Mouse (Mus musculus) forelimb bud, embryonic 11.5 days (tissue): ENCODE data around the gene Jmy.
A peak's percentile ranks its signal among the peaks of the same experiment; 100 is the strongest.

Experiments used
- DNase-seq: peaks from one replicate; pipeline ENCODE4 v3.0.0-alpha.2; 2012; ENCODE audit warnings: low read depth, low spot score

The Jmy gene

DNA sequence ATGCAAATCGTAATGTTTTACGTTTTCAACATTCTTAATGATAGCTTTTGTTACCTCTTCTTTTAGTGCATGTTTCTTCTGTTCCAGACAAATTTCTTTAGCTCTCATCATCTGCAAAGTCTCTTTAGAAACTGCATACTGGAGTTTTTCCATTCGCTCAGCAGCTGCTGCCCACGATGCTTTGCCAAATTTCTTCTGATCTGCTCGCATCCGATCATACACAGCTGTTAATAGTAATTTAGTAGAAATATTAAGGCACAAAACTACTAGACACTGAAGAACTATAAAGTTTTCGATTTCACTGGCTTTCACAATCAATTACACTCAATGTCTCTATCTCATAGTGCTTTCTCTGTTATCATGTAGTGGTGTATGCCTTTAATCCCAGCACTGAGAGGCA is 40.0 kb downstream of the Jmy start:
- no peak for DNase-seq

DNA sequence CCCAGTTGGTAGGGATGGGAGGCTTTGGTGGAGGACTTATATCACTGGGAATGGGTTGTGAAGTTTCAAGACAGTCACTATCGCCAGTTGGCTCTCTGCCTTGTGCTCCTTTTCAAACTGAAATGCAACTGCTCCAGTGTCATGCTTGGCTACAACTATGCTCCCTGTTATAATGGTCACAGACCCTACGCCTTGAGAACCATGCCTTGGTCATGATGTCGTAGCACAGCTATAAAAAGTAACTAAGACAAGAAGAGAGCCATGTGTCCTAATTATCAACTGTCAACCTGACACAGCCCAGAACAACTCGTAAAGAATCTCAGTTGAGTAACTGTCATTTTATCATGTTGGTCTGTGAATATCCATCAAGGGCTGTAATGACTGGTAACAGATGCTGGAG is 41.0 kb downstream of the Jmy start:
- no peak for DNase-seq

DNA sequence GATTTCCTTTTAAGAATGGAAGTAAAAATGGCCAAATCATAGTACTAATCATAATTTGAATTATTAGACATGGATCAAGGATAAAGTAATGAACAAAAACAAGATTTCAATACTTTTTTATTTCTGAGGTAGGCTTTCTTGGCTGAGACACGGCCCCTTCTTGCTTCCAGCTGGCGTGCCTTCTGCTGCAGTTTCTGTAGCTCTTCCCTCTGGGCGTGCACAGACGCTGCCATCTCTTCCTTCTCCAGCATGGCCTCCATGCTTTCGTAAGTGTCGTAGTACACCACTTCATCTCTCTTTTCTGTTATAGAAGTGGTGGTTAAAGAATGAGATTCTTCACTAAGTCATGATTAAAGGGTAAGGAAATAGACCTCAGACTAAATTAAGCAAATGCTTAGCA is 46.3 kb downstream of the Jmy start:
- DNase-seq: no peak

DNA sequence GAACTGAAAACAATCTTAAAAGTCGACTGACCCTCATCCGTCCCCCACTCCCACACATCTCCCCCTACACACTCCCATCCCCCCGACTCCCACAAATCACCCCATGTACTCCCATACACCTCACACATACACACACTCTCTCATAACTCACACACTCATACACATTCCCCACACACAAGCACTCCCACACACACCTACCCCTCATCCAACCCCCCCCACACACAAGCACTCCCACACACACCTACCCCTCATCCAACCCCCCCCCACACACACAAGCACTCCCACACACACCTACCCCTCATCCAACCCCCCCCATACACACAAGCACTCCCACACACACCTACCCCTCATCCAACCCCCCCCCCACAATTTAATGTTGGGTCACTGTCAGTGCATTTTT is 59.4 kb downstream of the Jmy start:
- DNase-seq: no peak

DNA sequence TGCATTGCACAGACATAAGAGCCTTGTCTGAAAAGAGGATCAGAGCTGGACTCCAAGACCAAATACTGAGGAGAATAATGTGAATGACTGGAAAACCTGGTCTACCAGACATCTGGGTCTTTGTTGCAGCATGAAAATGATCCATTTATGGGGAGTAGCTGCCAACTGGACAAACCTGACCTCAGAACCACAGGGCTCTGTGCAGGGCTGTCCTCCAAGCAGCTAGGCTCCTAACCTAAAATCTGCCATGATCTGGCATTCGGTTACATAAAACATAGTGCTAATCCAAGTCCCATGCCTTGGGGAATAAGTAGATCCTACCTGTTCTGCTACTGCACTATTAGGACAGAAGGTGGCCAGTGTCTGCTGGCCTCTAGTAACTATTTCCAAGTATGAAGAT is 70.4 kb downstream of the Jmy start:
- no peak for DNase-seq

DNA sequence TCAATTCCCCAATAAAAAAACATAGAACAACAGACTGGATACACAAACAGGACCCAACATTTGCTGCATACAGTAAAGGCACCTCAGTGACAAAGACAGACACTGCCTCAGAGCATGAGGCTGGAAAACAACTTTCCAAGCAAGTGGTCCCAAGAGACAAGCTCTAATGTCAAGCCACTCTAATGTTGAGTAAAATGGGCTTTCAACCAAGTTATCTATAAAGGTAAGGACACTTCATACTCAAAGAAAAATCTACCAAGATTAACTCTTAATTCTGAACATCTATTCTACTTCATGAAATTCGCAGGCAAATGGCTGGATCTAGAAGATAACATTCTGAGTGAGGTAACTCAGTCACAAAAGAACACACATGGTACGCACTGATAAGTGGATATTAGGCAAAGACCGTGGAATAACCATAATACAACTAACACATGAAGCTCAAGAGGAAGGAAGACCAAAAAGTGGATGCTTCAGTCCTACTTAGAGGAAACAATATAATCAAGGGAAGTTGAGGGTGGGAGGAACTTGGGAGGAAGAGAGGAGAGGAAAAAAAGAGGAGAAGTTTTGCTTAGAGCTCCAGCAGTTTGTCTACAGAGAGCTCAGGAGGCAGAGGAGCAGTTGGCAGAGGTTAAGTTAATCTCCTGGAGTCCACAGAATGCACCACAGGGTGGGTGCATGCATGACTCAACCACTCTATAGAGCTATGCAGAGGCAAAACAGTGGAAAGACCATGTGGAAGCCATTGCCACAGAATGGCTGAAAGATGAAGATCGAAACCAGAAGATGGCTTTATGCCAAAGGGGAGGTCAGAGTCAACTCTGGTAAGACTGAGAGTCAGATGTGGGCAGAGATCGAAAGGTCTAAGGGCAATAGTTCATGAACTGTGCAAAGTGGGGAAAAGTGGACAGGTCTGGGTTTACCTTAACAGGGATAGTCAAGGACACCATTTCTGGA is 71.4 kb downstream of the Jmy start:
- DNase-seq: no peak

DNA sequence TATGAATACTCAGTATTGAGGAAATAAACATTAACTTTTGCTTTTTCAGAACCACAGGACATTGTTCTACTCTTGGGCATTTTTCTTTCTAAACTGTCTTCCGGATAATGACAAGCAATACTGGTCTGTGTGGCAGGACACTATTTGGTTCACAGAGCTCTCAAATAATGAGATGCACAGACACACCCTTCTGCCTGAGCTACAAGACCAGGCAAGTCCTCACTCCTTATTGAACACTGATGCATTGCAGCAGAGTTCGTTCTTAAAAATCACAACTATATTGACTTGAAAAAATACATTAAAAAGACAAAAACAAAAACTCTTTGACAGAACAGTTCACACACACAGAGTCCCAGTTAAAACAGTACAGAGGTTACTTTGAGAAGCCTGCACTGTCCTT is 76.4 kb downstream of the Jmy start:
- DNase-seq: no peak

DNA sequence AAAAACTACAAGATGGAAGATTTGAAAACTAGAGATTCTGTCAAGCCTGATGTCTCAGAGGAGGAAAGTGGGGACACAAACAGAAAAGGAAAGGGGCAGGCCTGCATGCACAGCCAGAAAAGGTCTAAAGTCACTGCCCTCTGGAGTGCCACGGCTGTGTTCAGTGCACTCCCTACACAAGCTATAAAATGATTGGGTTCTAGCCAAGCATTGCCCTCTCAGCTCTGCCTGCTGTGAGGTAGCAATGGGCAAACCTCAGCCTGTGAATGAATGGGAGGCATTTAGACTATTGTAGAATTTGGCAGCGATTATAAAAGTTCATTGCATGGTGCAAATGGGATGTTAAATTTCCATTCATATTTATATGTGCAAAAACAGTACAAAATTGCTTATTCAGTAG is 79.8 kb downstream of the Jmy start:
- no peak for DNase-seq

DNA sequence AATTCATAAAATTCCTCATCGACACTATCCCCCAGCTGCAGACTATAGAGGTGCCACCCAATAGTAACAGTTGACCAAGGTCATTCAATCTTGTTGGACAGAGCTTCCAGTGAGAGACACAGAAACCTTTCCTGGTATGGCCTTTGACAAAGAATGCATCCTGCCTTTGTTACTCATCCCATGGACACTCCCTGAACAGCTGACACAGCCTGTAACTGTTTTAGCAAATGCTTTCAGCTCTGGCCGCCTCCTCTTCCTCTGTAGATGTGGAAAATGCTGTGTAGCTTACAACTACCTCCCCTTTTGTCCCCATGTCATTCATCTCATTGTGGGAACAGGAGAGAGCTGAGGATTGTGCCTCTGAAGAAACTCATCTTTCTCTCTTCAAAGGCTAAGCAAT is 81.3 kb downstream of the Jmy start:
- no peak for DNase-seq

DNA sequence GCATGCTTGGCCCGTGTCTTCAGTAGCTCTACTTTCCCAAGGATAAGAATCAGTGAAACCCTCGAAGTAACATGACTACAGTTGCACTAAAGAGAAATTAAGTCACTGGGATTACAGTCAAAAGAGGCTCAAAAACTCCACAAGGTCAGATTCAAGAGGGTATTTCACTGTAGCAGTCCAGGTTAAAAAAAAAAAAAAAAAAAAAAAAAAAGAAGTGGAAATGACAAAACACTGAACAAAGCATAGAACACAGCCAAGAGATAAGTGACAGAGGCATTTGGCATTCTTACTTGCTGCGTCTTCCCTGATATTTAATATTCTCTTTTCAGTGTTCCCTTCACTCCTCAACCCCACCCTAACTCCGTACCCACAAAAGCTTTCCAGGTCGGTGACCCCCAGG is 84.6 kb downstream of the Jmy start:
- no peak for DNase-seq

DNA sequence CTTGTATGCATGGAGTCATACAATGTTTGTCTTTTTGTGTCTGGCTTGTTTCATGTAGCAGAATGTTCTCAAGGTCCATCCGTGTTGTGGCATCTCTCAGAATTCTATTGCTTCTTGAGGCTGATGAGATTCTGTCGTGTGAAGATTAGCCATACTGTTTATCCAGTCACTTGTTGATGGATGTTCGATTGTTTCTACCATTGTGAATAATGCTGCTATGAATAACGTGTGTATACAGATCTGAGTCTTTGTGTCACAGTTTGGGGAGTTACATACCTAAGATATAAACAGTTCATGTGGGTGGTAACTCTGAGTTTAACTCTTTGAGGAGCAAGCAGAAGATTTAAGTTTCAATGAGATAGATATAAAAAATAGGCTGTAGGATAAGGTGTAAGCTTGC is 89.3 kb downstream of the Jmy start:
- no peak for DNase-seq

DNA sequence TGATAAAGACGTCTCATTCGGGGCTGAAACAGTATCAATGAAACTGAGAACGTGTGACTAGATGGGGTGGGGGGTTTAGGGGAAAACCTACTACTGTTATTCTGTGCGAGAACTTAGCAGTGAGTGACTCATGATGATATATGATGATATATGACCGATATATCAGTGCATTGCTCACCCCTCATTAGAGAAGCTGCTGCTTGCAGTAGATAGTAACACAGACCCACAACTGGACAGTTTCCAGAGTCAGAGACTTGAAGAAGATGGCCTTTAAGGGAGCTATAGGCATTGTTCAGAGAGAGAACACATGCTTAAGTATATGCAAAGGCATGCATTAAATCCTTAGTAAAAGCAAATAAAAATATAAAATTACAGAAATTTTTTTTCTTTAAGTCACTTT is 92.8 kb downstream of the Jmy start:
- no peak for DNase-seq

DNA sequence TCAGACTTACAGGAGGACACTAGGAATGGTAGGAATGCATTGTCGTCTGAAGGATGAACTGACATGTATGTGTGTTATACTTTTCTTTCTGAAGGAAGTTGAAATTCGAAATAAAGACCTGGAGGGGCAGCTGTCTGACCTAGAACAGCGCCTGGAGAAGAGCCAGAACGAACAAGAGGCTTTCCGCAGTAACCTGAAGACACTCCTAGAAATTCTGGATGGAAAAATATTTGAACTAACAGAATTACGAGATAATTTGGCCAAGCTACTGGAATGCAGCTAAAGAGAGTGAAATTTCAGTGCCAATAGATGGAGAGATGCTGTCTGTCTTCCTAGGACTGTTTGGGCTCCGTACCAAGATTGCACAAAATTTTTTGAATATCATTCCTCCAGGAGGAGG is 97.7 kb downstream of the Jmy start:
- no peak for DNase-seq

DNA sequence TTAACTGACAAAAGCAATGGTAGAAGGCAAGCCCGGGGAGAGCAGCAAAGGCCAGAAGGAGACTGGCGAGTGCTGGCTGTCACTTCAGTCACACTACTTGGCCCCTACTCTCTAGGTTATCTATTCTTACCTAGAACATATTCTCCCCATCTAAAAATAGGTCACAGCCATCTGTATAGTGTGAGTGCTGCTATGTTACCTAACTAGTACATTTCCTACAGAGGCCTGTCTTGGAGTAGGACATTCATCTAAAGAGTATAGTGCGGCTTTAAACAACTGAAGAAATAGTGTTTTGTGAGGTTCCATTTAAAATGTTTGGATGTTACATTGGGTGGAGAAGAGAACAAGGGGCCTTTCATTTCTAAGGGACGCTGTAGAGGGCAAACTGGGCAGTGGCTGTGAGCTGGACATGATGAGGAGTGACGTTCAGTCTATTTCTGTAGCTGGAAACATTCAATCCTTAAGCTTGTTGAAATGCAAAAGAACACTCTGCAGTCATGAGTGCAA is 99.8 kb downstream of the Jmy start:
- no peak for DNase-seq

DNA sequence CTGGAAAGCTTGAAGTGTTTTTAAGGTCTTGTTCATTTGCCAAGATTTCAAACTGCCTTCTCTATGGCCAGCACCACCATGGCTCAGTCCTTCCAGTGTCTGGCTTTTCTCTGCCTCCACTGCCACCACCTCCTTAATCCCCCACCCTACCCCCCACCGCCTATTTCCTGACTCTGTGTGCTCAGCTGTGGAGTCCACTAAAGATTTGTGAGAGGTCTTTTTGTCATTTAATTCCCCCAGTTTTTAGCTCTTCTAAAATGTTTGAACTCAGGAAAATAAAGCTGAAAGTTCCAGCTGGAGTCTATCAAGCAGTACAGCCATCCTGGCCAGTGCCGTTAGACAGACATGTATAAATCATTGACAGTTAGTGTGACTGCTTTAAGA is 110.4 kb downstream of the Jmy start:
- peak; percentile 69 for DNase-seq

DNA sequence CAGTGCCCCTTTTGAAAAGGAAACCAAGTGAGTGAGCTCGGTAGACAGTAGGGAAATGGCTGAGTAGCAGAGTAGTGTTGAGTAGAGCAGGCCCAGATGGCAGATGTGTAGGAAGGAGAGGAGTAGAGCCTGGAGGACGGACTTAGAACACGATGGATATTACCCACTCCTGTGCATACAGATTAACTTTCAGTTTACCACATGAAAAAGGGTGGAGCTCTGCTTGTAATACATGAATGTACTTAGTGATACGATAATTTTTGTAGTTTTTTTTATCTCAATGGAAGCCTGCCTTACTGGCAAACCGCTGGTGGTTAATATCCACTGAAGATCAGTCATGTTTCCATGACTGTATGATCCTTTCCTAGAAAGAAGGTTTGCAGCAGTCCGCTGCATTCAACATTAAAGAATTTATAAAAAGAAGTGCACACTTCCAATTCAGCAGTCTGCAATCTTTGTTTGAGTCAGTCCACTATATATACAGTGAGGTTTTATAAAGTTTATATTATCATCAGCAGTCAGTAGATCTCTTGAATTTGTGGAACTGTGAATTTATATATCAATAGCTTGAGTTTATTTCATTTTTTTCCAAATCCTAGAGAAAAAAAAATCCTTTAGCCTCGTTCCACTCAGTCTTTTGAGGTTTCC is 110.9 kb downstream of the Jmy start:
- DNase-seq: no peak

DNA sequence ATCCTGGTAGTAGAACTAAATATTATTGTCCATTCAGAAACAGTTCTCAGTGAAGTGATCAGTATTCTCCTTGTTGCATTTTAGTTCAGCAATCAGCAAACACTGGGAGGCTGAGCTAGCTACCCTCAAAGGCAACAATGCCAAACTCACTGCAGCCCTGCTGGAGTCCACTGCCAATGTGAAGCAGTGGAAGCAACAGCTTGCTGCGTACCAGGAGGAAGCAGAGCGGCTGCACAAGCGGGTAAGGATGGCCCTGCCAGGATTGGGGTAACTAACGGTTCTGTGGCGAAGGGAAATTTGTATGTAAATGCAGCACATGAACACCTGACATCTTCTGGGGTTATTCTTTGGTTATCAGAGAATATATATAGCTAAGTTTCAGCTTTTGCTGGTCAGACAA is 112.2 kb downstream of the Jmy start:
- no peak for DNase-seq

DNA sequence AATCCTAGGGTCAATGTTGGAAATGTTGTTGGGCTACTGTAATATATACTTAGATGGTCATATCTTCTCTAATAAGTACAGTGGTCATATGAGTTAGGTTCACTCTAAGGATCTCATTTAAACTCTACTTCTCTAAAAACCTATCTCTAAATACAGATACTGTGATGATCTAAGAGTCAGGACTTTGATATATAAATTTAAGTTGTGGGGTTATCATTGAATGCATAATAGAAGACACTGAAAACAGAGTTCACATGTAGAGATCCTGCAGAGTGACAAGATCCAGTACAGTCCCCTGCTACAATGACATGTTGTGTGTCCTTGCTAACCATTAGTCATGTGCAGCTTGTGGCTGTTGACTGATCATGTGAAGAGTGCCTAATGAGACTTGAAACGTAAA is 114.5 kb downstream of the Jmy start:
- no peak for DNase-seq

DNA sequence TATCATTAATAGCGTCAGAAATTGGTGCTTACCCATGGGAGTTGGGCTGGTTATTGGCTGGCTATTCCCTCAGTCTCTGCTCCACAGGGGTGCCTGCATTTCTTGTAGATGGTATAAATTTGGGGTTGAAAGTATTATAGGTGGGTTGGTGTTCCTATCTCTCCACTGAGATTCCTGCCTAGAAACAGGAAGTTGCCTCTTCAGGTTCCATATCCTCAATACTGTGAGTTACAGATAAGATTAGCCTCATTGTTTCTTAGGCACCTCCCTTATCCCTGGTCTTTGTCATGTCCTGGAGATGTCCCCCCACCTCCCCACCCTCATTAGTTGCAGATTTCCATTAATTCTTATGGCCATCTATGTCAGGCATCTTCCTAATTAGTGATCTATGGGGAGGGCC is 115.1 kb downstream of the Jmy start:
- DNase-seq: no peak

DNA sequence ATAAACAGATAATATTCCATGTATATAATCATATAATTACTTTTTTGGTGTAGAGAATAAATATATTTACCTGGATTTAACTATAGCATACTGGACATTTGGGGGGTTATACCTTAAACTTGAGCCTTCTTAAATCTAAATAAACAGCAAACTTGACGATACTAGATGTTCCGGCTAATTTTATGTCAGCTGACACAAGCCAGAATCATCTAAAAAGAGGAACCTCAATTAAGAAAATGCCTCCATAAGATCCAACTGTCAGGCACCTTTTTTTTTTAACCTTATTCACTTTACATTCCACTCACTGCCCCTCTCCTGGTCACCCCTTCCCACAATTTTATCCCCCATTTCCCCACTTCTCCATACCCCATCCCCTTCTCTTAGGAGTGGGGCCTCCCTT is 116.0 kb downstream of the Jmy start:
- DNase-seq: no peak

DNA sequence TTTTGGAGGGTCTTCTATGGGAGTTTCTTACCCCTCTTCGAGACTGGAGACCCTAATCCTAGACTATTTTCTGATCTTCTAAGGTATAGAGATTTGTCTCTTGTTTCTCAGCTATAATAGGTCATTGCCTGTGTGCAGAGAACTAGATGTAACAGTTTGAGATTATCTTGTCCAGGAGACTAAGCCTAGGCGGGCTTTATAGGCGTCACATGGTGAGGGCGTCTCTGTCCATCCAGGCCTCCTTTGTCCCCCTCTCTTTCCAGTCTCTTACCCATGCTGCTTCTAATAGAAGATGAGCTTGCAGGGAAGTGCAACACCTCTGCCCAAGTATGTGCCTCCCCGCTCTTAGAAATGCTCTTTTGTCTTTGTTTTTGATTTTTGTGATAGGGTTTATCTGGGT is 116.5 kb downstream of the Jmy start:
- DNase-seq: no peak

DNA sequence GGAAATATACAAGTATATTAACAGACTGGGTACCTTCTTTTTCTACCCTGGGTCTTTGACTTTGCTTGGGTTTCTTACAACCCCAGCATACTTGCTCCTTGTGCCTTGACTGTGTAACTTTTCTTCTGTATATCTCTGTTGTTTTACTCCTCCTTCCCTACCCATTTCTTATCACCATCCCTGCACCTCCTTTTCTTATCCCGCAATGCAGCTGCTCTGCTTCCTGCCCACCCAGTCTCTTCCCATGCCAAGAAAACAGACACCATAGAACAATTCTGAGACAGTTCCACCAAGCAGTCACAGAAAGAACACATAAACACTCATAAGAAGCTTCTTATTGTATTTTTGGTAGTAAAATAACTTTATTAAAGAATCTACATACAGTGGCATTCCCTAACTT is 118.3 kb downstream of the Jmy start:
- no peak for DNase-seq

DNA sequence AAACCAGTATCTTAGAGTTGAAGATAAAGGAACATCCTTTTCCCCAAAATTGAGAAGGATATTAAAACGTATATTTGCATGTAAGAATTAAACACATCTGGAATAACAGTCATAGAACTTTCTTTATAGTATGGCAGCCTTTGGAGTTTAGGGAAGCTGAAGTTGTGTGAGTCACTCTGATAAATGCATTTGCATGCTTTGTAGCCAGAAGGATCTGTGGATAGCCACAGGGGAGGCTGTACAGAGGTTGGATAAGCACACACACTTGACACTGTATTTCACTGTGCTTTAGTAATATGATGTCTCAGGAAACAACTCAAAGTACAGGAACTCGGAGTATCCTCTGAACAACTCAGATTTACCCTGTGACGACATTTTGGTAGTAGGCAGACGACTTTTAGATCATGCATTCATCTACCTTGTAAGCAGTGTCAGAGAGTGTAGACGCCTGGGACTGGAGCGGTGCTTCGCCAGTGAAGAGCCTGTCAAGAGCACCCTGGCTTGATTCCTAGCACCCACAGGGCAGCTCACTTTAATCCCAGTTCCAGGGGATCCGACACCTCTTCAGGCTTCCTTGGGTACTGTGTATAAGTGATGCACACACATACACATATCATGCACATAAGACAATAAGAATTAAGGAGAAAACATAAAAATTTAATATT is 119.1 kb downstream of the Jmy start:
- DNase-seq: no peak
